Mouse (Mus musculus) embryonic facial prominence, embryonic 13.5 days (tissue): Measurements from ENCODE around the gene Ceacam16. TPM values are rescaled to one million over a fixed set of nuclear protein-coding genes. Genes with fewer than 3 reads are reported as not detected.
A peak's percentile ranks its signal among the peaks of the same experiment; 100 is the strongest.

Source experiments
- ATAC-seq: fragments of 200-750 bp; cut with Nextera tagmentation; 2 replicates; pipeline ENCODE4 v1.8.0; 2017; ENCODE audit warnings: low read depth; ENCODE audit not compliant: insufficient number of reproducible peaks, insufficient read depth, low FRiP score, low TSS enrichment
- H3K27ac ChIP-seq: fragments of 300-500 bp; sonication (generic); 2 replicates; pipeline ENCODE4 v1.5.1; 2015; ENCODE audit warnings: moderate library complexity, mild to moderate bottlenecking, inconsistent platforms
- H3K27me3 ChIP-seq: fragments of 300-500 bp; sonication (generic); 2 replicates; pipeline ENCODE4 v1.6.1; 2015; ENCODE audit warnings: mild to moderate bottlenecking, inconsistent platforms
- H3K36me3 ChIP-seq: fragments of 300-500 bp; sonication (generic); 2 replicates; pipeline ENCODE4 v1.6.1; 2015; ENCODE audit warnings: mild to moderate bottlenecking, inconsistent platforms
- H3K4me1 ChIP-seq: fragments of 300-500 bp; sonication (generic); 2 replicates; pipeline ENCODE4 v1.6.1; 2015; ENCODE audit warnings: inconsistent platforms
- H3K4me2 ChIP-seq: fragments of 300-500 bp; sonication (generic); 2 replicates; pipeline ENCODE4 v1.6.1; 2015; ENCODE audit warnings: moderate library complexity, mild to moderate bottlenecking, inconsistent platforms
- H3K4me3 ChIP-seq: fragments of 300-500 bp; sonication (generic); 2 replicates; pipeline ENCODE4 v1.5.1; 2015; ENCODE audit warnings: mild to moderate bottlenecking, inconsistent platforms
- H3K9ac ChIP-seq: fragments of 300-500 bp; sonication (generic); 2 replicates; pipeline ENCODE4 v1.6.1; 2015; ENCODE audit warnings: mild to moderate bottlenecking, inconsistent platforms
- H3K9me3 ChIP-seq: fragments of 300-500 bp; sonication (generic); 2 replicates; pipeline ENCODE4 v1.6.1; 2016; ENCODE audit warnings: inconsistent platforms
- WGBS: fragments of 180-500 bp; shearing (Covaris S2); methylation state at CpG from one replicate; pipeline ENCODE4 v1.1.7; 2015; ENCODE audit warnings: mixed read lengths; 5-methylcytosine and 5-hydroxymethylcytosine counted together
- polyA plus RNA-seq: library from polyadenylated mRNA; unstranded; fragments of >200 nt; fragmentation: Nextera tagmentation; extraction: Ambion mirVana; gene quantifications from 2 replicates; pipeline ENCODE4 v1.2.1, GENCODE M21; 2015

The Ceacam16 gene
- polyA plus RNA-seq, 1 experiment from 2014 or later, result not detected

DNA sequence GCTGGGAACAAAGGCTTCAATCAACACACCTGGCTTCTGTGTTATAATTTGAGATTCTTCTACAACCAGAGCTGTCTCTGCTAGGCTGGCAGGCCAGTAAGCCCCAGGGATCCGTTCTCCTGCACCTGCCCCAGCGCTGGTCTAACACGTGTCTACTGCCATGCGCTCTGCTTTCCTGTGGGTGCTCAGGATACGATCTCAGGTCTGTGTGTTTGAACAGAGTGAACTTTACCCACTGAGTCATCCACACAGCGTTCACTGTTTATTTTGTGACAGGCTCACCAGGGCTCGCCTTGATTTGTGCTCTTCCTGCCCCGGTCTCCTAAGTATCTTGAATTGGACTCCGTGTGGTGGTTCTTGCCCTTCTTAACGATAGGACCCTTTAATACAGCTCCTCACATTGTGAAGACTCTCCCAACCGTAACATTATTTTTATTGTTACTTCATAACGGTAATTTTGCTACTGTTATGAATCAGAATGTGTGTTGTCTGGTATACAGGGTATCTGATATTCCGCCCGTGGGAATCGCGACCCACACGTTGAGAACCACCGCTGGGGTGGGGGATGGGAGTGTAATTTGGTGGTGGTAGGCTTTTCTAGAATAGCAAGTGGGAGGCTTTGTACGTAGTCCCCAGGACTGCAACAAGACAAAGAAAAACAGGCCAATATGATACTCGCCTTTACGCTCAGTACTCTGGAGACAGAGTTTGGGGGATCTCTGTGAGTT lies 19.2 kb downstream of the Ceacam16 start:
- H3K36me3 ChIP-seq, result no peaks in the 10 kb centered on the region
- no peak overlapping the region for H3K4me2 ChIP-seq
- H3K27ac ChIP-seq, result no peak overlapping the region
- no peaks in the 10 kb centered on the region for H3K4me1 ChIP-seq
- no peak overlapping the region for H3K4me3 ChIP-seq
- no peaks in the 10 kb centered on the region for H3K9me3 ChIP-seq
- no peak for ATAC-seq
- peaks cover 26% of the 10 kb centered on the region for H3K27me3 ChIP-seq
- 83% methylated on average over 21 of the region's 21 CpGs for WGBS
- H3K9ac ChIP-seq, result no peak overlapping the region

GRCm38 (mm10) chr7:19840936-19841335 lies 20.2 kb downstream of the Ceacam16 start:
- Histone ChIP-seq H3K36me3 (no peaks in the 10 kb centered on the region), H3K27ac (no peak overlapping the region), H3K4me2 (no peak overlapping the region), H3K4me3 (no peak overlapping the region), H3K4me1 (no peaks in the 10 kb centered on the region), H3K9ac (no peak overlapping the region), H3K27me3 (peaks cover 26% of the 10 kb centered on the region), H3K9me3 (no peaks in the 10 kb centered on the region)
- WGBS, result 78% methylated on average over 3 of the region's 3 CpGs
- ATAC-seq, result no peak

- no peaks in the 10 kb centered on the region for H3K9me3 ChIP-seq
- H3K4me2 ChIP-seq, result no peak overlapping the region
- H3K9ac ChIP-seq, result no peak overlapping the region
- no peaks in the 10 kb centered on the region for H3K4me1 ChIP-seq
- H3K4me3 ChIP-seq, result no peak overlapping the region
- H3K27ac ChIP-seq, result no peak overlapping the region
- WGBS, result 71% methylated on average over 4 of the region's 4 CpGs
- H3K27me3 ChIP-seq, result peaks cover 26% of the 10 kb centered on the region
- H3K36me3 ChIP-seq, result no peaks in the 10 kb centered on the region
- no peak for ATAC-seq
Measured at GRCm38 (mm10) chr7:19840371-19840770, 20.7 kb downstream of the Ceacam16 start.

DNA sequence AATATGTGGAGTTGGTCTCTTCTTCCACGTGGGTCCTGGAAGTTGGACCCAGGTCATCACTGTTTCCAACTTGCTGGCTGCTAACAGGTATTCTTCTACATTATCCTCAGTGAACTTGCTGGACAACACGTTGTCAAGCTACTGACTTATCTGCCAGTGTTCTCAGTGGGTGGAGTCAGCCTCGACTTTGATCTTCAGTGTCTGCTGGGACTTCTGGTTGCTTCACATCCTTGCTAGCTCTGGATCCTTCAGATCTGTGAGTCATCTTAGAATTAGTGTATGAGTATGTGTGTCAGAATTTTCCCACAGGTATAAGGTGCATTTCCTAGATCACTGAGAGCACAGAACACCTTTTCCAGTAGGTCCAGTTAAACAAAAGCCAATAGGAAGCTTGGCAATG lies 24.3 kb downstream of the Ceacam16 start:
- H3K4me2 ChIP-seq, result no peak overlapping the region
- no peak overlapping the region for H3K4me3 ChIP-seq
- no peaks in the 10 kb centered on the region for H3K36me3 ChIP-seq
- no peak overlapping the region for H3K9ac ChIP-seq
- WGBS, result 57% methylated on average over 3 of the region's 3 CpGs
- H3K9me3 ChIP-seq, result no peaks in the 10 kb centered on the region
- H3K27me3 ChIP-seq, result no peaks in the 10 kb centered on the region
- H3K4me1 ChIP-seq, result 0 out of 2 replicates have a peak, but pooled peaks cover under 1% of the 10 kb centered on the region
- H3K27ac ChIP-seq, result no peak overlapping the region
- ATAC-seq, result no peak

GRCm38 (mm10) chr7:19834055-19834454 lies 27.0 kb downstream of the Ceacam16 start:
- Histone ChIP-seq H3K36me3 (no peaks in the 10 kb centered on the region), H3K4me3 (no peak overlapping the region), H3K4me1 (peaks cover 14% of the 10 kb centered on the region), H3K9ac (no peak overlapping the region), H3K4me2 (no peak overlapping the region), H3K27ac (no peak overlapping the region), H3K27me3 (no peaks in the 10 kb centered on the region; the same call in 1 of the 2 replicates), H3K9me3 (no peaks in the 10 kb centered on the region)
- WGBS, result 65% methylated on average over 3 of the region's 3 CpGs
- no peak for ATAC-seq

- no peaks in the 10 kb centered on the region for H3K9me3 ChIP-seq
- no peak overlapping the region for H3K27ac ChIP-seq
- H3K36me3 ChIP-seq, result no peaks in the 10 kb centered on the region
- no peaks in the 10 kb centered on the region; the same call in 1 of the 2 replicates for H3K27me3 ChIP-seq
- ATAC-seq, result no peak
- no peak overlapping the region for H3K9ac ChIP-seq
- H3K4me3 ChIP-seq, result no peak overlapping the region
- H3K4me2 ChIP-seq, result no peak overlapping the region
- peaks cover 18% of the 10 kb centered on the region for H3K4me1 ChIP-seq
- 42% methylated on average over 9 of the region's 9 CpGs for WGBS
Measured at GRCm38 (mm10) chr7:19831837-19832236, 29.3 kb downstream of the Ceacam16 start.

DNA sequence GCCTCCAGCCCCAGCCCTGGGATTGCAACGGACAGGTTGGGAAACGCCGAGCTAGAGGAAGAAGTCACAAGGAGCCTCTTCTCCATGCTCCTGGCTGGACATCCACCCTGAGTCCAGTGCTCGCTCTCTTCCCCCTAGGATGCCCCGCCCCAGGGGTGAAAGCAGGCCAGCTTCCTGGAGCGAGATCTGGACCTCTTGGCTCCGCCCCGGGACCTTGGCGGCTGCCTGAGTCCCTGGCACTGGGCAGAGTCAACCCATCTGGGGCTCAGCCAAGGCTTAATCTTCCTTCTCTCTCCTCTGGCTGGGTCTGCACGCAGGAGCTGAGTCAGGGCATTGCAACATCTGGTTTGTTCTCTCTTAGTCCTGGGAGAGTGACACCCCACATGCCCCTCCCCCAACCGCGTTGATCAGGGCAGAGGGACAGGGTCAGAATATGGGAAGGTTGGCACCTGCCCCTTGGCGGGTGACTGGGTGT lies 30.4 kb downstream of the Ceacam16 start:
- Histone ChIP-seq H3K4me3 (no peak overlapping the region), H3K27ac (no peak overlapping the region), H3K36me3 (no peaks in the 10 kb centered on the region), H3K4me1 (peaks cover 22% of the 10 kb centered on the region), H3K4me2 (peak overlapping the region; percentile 26; the same call in 1 of the 2 replicates), H3K9me3 (no peaks in the 10 kb centered on the region), H3K9ac (peak overlapping the region; percentile 55), H3K27me3 (no peaks in the 10 kb centered on the region; the same call in 1 of the 2 replicates)
- WGBS, result 29% methylated on average over 13 of the region's 13 CpGs
- no peak for ATAC-seq

- Histone ChIP-seq H3K9me3 (no peaks in the 10 kb centered on the region), H3K4me2 (no peak overlapping the region), H3K9ac (no peak overlapping the region), H3K4me3 (no peak overlapping the region), H3K27ac (no peak overlapping the region), H3K4me1 (peaks cover 24% of the 10 kb centered on the region), H3K27me3 (no peaks in the 10 kb centered on the region; the same call in 1 of the 2 replicates), H3K36me3 (no peaks in the 10 kb centered on the region)
- ATAC-seq, result no peak
- 85% methylated on average over 3 of the region's 3 CpGs for WGBS
Measured at GRCm38 (mm10) chr7:19829694-19830093, 31.4 kb downstream of the Ceacam16 start.

- no peak for ATAC-seq
- Histone ChIP-seq H3K4me2 (no peak overlapping the region), H3K4me1 (peaks cover 50% of the 10 kb centered on the region), H3K27ac (peak overlapping the region; percentile 51), H3K27me3 (peaks cover 15% of the 10 kb centered on the region), H3K9ac (no peak overlapping the region), H3K36me3 (no peaks in the 10 kb centered on the region), H3K4me3 (no peak overlapping the region), H3K9me3 (no peaks in the 10 kb centered on the region)
- WGBS, result 27% methylated on average over 6 of the region's 6 CpGs
Measured at GRCm38 (mm10) chr7:19826756-19827155, 34.3 kb downstream of the Ceacam16 start.

GRCm38 (mm10) chr7:19824182-19824973 lies 36.7 kb downstream of the Ceacam16 start:
- H3K4me2 ChIP-seq, result peak overlapping the region; percentile 77
- no peaks in the 10 kb centered on the region for H3K36me3 ChIP-seq
- peak overlapping the region; percentile 36; the same call in 1 of the 2 replicates for H3K9ac ChIP-seq
- 0 out of 2 replicates have a peak, but pooled peaks cover 5% of the 10 kb centered on the region for H3K9me3 ChIP-seq
- H3K4me1 ChIP-seq, result peaks cover 39% of the 10 kb centered on the region
- WGBS, result 24% methylated on average over 26 of the region's 26 CpGs
- peak overlapping the region; percentile 92 for H3K27ac ChIP-seq
- peak; percentile 89 for ATAC-seq
- H3K4me3 ChIP-seq, result peak overlapping the region; percentile 1; the same call in 1 of the 2 replicates
- H3K27me3 ChIP-seq, result peaks cover 26% of the 10 kb centered on the region

- WGBS, result 18% methylated on average over 16 of the region's 16 CpGs
- Histone ChIP-seq H3K36me3 (no peaks in the 10 kb centered on the region), H3K27me3 (peaks cover 26% of the 10 kb centered on the region), H3K4me2 (peak overlapping the region; percentile 77), H3K9me3 (0 out of 2 replicates have a peak, but pooled peaks cover 5% of the 10 kb centered on the region), H3K9ac (peak overlapping the region; percentile 23), H3K27ac (peak overlapping the region; percentile 92), H3K4me3 (peak overlapping the region; percentile 51; the same call in 1 of the 2 replicates), H3K4me1 (peaks cover 39% of the 10 kb centered on the region)
- peak; percentile 53 for ATAC-seq
Measured at GRCm38 (mm10) chr7:19823256-19824181, 37.6 kb downstream of the Ceacam16 start.
